Mouse (Mus musculus) brain, embryonic 18.5 days (tissue): ENCODE measurements around the gene Nav2.

ENCODE experiments used
- DNase-seq: peaks from one replicate; pipeline ENCODE4 v3.0.0-alpha.2; 2012; ENCODE audit warnings: low read depth, low spot score

Nav2 gene

GRCm38 (mm10) chr7:49094531-49094930 is 186.0 kb downstream of the Nav2 start:
- DNase-seq, result no peak

GRCm38 (mm10) chr7:49101291-49101690 is 192.8 kb downstream of the Nav2 start:
- no peak for DNase-seq

- DNase-seq, result no peak
Measured at GRCm38 (mm10) chr7:49102223-49102622, 193.7 kb downstream of the Nav2 start.

- no peak for DNase-seq
Measured at GRCm38 (mm10) chr7:49104376-49104775, 195.9 kb downstream of the Nav2 start.

- no peak for DNase-seq
Measured at GRCm38 (mm10) chr7:49104793-49105192, 196.3 kb downstream of the Nav2 start.

- DNase-seq, result no peak
Measured at GRCm38 (mm10) chr7:49105501-49105900, 197.0 kb downstream of the Nav2 start.

- DNase-seq, result no peak
Measured at GRCm38 (mm10) chr7:49108076-49108475, 199.6 kb downstream of the Nav2 start.

GRCm38 (mm10) chr7:49119016-49119415 is 210.5 kb downstream of the Nav2 start:
- no peak for DNase-seq

GRCm38 (mm10) chr7:49119794-49120487 is 211.4 kb downstream of the Nav2 start:
- peak; percentile 56 for DNase-seq

- no peak for DNase-seq
Measured at GRCm38 (mm10) chr7:49120488-49120864, 212.0 kb downstream of the Nav2 start.

- peak; percentile 63 for DNase-seq
Measured at GRCm38 (mm10) chr7:49120935-49121691, 212.6 kb downstream of the Nav2 start.

- DNase-seq, result no peak
Measured at GRCm38 (mm10) chr7:49122498-49122897, 214.0 kb downstream of the Nav2 start.

- no peak for DNase-seq
Measured at GRCm38 (mm10) chr7:49125545-49125944, 217.0 kb downstream of the Nav2 start.

GRCm38 (mm10) chr7:49128224-49128623 is 219.7 kb downstream of the Nav2 start:
- DNase-seq, result no peak

GRCm38 (mm10) chr7:49132851-49133351 is 224.4 kb downstream of the Nav2 start:
- DNase-seq, result peak; percentile 71

GRCm38 (mm10) chr7:49134396-49134795 is 225.9 kb downstream of the Nav2 start:
- no peak for DNase-seq

GRCm38 (mm10) chr7:49139762-49140161 is 231.2 kb downstream of the Nav2 start:
- no peak for DNase-seq

GRCm38 (mm10) chr7:49143966-49144365 is 235.4 kb downstream of the Nav2 start:
- DNase-seq, result no peak

GRCm38 (mm10) chr7:49145749-49146670 is 237.5 kb downstream of the Nav2 start:
- DNase-seq, result no peak

GRCm38 (mm10) chr7:49152297-49152696 is 243.8 kb downstream of the Nav2 start:
- DNase-seq, result no peak

GRCm38 (mm10) chr7:49152713-49153112 is 244.2 kb downstream of the Nav2 start:
- DNase-seq, result no peak
